Mouse (Mus musculus): ENCODE results near the gene Slc44a3. TPM values are rescaled to one million over a fixed set of nuclear protein-coding genes. Genes with fewer than 3 reads are reported as not detected.

Slc44a3 gene
- polyA plus RNA-seq (2017; shearing (Covaris generic)), result not detected

DNA sequence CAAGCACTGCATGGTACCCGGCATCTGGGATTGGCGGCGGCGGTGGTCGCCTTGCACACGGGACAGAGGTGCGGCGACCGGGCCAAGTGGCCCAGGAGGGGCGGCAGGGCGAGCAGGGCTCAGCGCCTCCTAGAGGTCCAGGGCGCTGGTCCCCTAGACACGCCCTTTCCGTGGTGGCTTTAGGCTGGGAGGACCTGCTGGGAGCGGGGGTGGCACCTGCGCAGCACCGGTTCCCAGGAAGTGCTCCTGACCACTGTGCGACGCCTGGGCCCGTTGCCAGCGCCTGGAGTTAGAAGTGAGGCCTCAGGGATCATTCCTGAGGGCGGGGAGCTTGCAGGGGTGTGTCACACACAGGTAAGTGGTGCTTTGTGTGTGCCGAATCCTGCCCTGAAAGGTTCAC lies at the start of gene Slc44a3:
Gene Slc44a3, minus strand, starts transcription at position 229 of the 400 bp plus-strand sequence.

GRCm38 (mm10) chr3:121425861-121426620 lies 106.2 kb downstream of the Slc44a3 start, which contains the start of gene Cnn3:
Gene Cnn3 (plus strand): TSS chr3:121426497.

Other genes starting within 250 kb of the Slc44a3 start
- not detected for gene Tmem56, start 249.3 kb downstream of the Slc44a3 start, polyA plus RNA-seq (2017; shearing (Covaris generic))
- 19.2 TPM for gene Alg14, start 240.6 kb downstream of the Slc44a3 start, polyA plus RNA-seq (2017; shearing (Covaris generic))
- 8.1 TPM for gene Cnn3, start 105.9 kb downstream of the Slc44a3 start, polyA plus RNA-seq (2017; shearing (Covaris generic))
- not detected for gene 4930432M17Rik, start 138.4 kb upstream of the Slc44a3 start, polyA plus RNA-seq (2017; shearing (Covaris generic))
- gene F3, start 191.1 kb upstream of the Slc44a3 start, polyA plus RNA-seq (2017; shearing (Covaris generic)), result not detected